29 mouse cellular contexts compared by ENCODE assay signal in the genomic region with DNA sequence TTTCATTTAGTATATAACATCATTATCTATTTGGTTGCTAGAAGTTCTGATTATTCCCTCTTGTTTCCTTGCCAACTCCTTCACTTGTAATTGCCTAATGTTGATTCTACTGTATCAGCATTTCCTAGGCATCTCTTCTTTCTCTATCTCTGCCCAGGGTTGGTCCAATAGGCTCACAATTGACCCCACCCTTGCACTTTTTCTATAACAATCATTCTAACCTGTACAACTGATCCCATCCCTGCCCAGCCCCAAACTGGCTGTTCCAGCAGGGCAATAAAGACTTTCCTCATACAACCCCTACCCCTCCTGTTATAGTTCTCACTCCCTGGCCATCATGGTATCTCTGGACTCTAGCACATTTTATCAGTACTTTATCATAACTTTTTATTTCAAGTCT.
A peak's percentile ranks its signal among the peaks of the same experiment; 100 is the strongest.
DNase-seq lines count a peak whose midpoint lies in the region; ATAC-seq and TF ChIP-seq lines count a peak whose summit lies in the region.
"Had no signal": no experiment of that assay in that cellular context is flagged by ENCODE, and none has a peak within 500 bp of the region (broad histone marks: within the 10 kb centered on the region; RNA-seq: fewer than 3 reads in every experiment).

No protein-coding gene starts in this region.

- H3K9me3 ChIP-seq in lung, embryonic 16.5 days (ENCODE audit: control insufficient read depth, low read length) = no peaks in the 10 kb centered on the region
- H3K9me3 ChIP-seq in intestine, postnatal 0 days (ENCODE audit: control insufficient read depth) = no peaks in the 10 kb centered on the region
- H3K9me3 ChIP-seq in stomach, embryonic 15.5 days = no peaks in the 10 kb centered on the region
- no peaks in the 10 kb centered on the region for H3K9me3 ChIP-seq in heart, embryonic 12.5 days (replicated peaks)
- H3K9me3 ChIP-seq: embryonic facial prominence, embryonic 10.5 days; embryonic facial prominence, embryonic 13.5 days; forebrain, embryonic 12.5 days; forebrain, embryonic 15.5 days; G1E; heart, embryonic 13.5 days had no signal

- H3K9ac ChIP-seq in lung, embryonic 16.5 days (ENCODE audit: low read length) = no peak overlapping the region
- H3K9ac ChIP-seq in intestine, postnatal 0 days (ENCODE audit: low read depth, low read length) = no peak overlapping the region
- H3K9ac ChIP-seq in stomach, embryonic 15.5 days = no peak overlapping the region
- H3K9ac ChIP-seq in heart, embryonic 12.5 days = no peak overlapping the region
- H3K9ac ChIP-seq: embryonic facial prominence, embryonic 13.5 days; forebrain, embryonic 12.5 days; forebrain, embryonic 15.5 days; heart, embryonic 13.5 days; hindbrain, embryonic 14.5 days had no signal

- H3K36me3 ChIP-seq in lung, embryonic 16.5 days (ENCODE audit: control insufficient read depth, insufficient read depth, low read length) = no peaks in the 10 kb centered on the region
- H3K36me3 ChIP-seq in intestine, postnatal 0 days (ENCODE audit: control insufficient read depth, insufficient read depth) = no peaks in the 10 kb centered on the region
- no peaks in the 10 kb centered on the region for H3K36me3 ChIP-seq in stomach, embryonic 15.5 days
- H3K36me3 ChIP-seq in heart, embryonic 12.5 days = no peaks in the 10 kb centered on the region
- H3K36me3 ChIP-seq: embryonic facial prominence, embryonic 10.5 days; embryonic facial prominence, embryonic 13.5 days; forebrain, embryonic 12.5 days; forebrain, embryonic 15.5 days; G1E; heart, embryonic 13.5 days had no signal

- intact Hi-C loops in left cerebral cortex, postnatal 36 days (cut with DNase I) = no loop called here

- H3K27ac ChIP-seq in lung, embryonic 16.5 days (ENCODE audit: low read length) = 0 out of 2 replicates have a peak overlapping the region, but pooled peaks have one; percentile 17
- H3K27ac ChIP-seq in intestine, postnatal 0 days (ENCODE audit: low read depth, low read length) = no peak overlapping the region
- H3K27ac ChIP-seq in stomach, embryonic 15.5 days = peak overlapping the region; percentile 26; the same call in 1 of the 2 replicates
- no peak overlapping the region for H3K27ac ChIP-seq in heart, embryonic 12.5 days (ENCODE audit: poor library complexity, severe bottlenecking)
- H3K27ac ChIP-seq: embryonic facial prominence, embryonic 10.5 days; embryonic facial prominence, embryonic 13.5 days; forebrain, embryonic 12.5 days; forebrain, embryonic 15.5 days; heart, embryonic 13.5 days; hindbrain, embryonic 14.5 days had no signal

- ATAC-seq in lung, embryonic 16.5 days (ENCODE audit: low read depth) = 0 out of 2 replicates have a peak, but pooled peaks have one; percentile 26
- ATAC-seq in intestine, postnatal 0 days = peak; percentile 81
- peak; percentile 65 for ATAC-seq in stomach, embryonic 15.5 days (ENCODE audit: insufficient read depth, low FRiP score, low read depth)
- no peak for ATAC-seq in heart, embryonic 12.5 days (ENCODE audit: insufficient number of reproducible peaks, low FRiP score)
- ATAC-seq: forebrain, embryonic 15.5 days; Patski had no signal

- H3K27me3 ChIP-seq in lung, embryonic 16.5 days (ENCODE audit: control insufficient read depth, insufficient read depth, low read depth, low read length) = no peaks in the 10 kb centered on the region
- H3K27me3 ChIP-seq in intestine, postnatal 0 days (replicated peaks; ENCODE audit: control insufficient read depth, insufficient read depth, low read length) = no peaks in the 10 kb centered on the region
- H3K27me3 ChIP-seq in stomach, embryonic 15.5 days (replicated peaks) = no peaks in the 10 kb centered on the region
- no peaks in the 10 kb centered on the region for H3K27me3 ChIP-seq in heart, embryonic 12.5 days (replicated peaks)
- H3K27me3 ChIP-seq: CH12.LX; embryonic facial prominence, embryonic 13.5 days; forebrain, embryonic 12.5 days; forebrain, embryonic 15.5 days; heart, embryonic 13.5 days; Patski had no signal

- H3K4me2 ChIP-seq in lung, embryonic 16.5 days (ENCODE audit: low read depth, low read length) = no peak overlapping the region
- no peak overlapping the region for H3K4me2 ChIP-seq in intestine, postnatal 0 days (replicated peaks; ENCODE audit: low read depth)
- no peak overlapping the region for H3K4me2 ChIP-seq in stomach, embryonic 15.5 days
- no peak overlapping the region for H3K4me2 ChIP-seq in heart, embryonic 12.5 days
- H3K4me2 ChIP-seq: embryonic facial prominence, embryonic 13.5 days; forebrain, embryonic 12.5 days; forebrain, embryonic 15.5 days; heart, embryonic 13.5 days; hindbrain, embryonic 14.5 days had no signal

- no peak for DNase-seq in lung, postnatal 14 days
- no peak for DNase-seq in layer of hippocampus, adult 18-20 months (ENCODE audit: low spot score in 2 of 2)
- DNase-seq in left cerebral cortex, postnatal 36 days (ENCODE audit: low spot score in 2 of 2) = no peak
- DNase-seq: adrenal gland, adult 2 months; adrenal gland, postnatal 14 days; B cell, adult 2 months; cerebellum, adult 11 months; cerebellum, adult 2 months; cerebellum, adult 9-11 months; cerebellum, postnatal 25 days; embryo, embryonic 11 days; gastrocnemius, postnatal 25 days; heart, adult 18-20 months; heart, postnatal 14 days; heart, postnatal 4 days had no signal

- TF ChIP-seq CTCF in intestine, postnatal 0 days (IDR thresholded peaks at IDR 0.05; ENCODE audit: low read depth) = no peak

- peaks cover 18% of the 10 kb centered on the region for H3K4me1 ChIP-seq in lung, embryonic 16.5 days (replicated peaks; ENCODE audit: control insufficient read depth, insufficient read depth, low read length)
- H3K4me1 ChIP-seq in intestine, postnatal 0 days (replicated peaks; ENCODE audit: control insufficient read depth, insufficient read depth, low read length) = peaks cover 7% of the 10 kb centered on the region
- 0 out of 2 replicates have a peak, but pooled peaks cover 2% of the 10 kb centered on the region for H3K4me1 ChIP-seq in stomach, embryonic 15.5 days
- H3K4me1 ChIP-seq in heart, embryonic 12.5 days (replicated peaks) = 0 out of 2 replicates have a peak, but pooled peaks cover 2% of the 10 kb centered on the region
- H3K4me1 ChIP-seq: embryonic facial prominence, embryonic 13.5 days; forebrain, embryonic 12.5 days; forebrain, embryonic 15.5 days had no signal

- no peak overlapping the region for H3K4me3 ChIP-seq in lung, embryonic 16.5 days (ENCODE audit: low read length)
- no peak overlapping the region for H3K4me3 ChIP-seq in intestine, postnatal 0 days (ENCODE audit: low read depth, low read length)
- H3K4me3 ChIP-seq in stomach, embryonic 15.5 days (replicated peaks) = no peak overlapping the region
- no peak overlapping the region for H3K4me3 ChIP-seq in heart, embryonic 12.5 days
- H3K4me3 ChIP-seq: embryonic facial prominence, embryonic 10.5 days; embryonic facial prominence, embryonic 13.5 days; erythroblast, embryonic 14.5 days; forebrain, embryonic 12.5 days; forebrain, embryonic 15.5 days; heart, embryonic 13.5 days had no signal

Comparison
In these comparisons a context has a peak if more than half of its experiments do, and no peak if none do; other contexts are left out.
1. H3K27ac ChIP-seq: peak in lung, embryonic 16.5 days (single experiment) and stomach, embryonic 15.5 days (single experiment); none in intestine, postnatal 0 days (single experiment) and heart, embryonic 12.5 days (single experiment).